Mouse (Mus musculus): ENCODE measurements around the gene Gpa33.

Gpa33 gene

GRCm38 (mm10) chr1:166130224-166130860 lies at the start of gene Gpa33:
Gene Gpa33, plus strand, starts transcription at chr1:166130238.
- DNase-seq, result no peak

GRCm38 (mm10) chr1:166088446-166089170 lies 41.4 kb upstream of the Gpa33 start:
- DNase-seq, result no peak

DNA sequence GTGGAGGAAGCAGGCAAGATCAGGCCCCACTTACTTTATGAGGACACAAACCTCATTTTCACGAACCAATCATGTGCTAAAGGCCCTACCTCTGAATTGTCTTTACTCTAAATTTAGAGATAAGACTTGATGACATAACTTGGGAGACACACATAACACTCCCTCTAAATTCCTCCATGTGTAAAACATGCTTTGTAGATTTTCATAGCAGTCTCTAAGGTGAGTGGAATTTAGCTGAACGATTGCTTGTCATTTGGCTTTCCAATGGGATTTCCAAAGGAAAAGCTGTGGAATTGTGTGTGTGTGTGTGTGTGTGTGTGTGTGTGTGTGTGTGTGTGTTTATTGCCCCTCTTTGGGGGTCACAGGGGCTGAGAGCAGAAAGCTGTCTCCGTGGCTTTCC lies 40.7 kb upstream of the Gpa33 start:
- DNase-seq, result no peak

- DNase-seq, result no peak
These were observed 40.3 kb upstream of the Gpa33 start for GRCm38 (mm10) chr1:166089739-166090138.

- DNase-seq, result no peak
These were observed 39.7 kb upstream of the Gpa33 start for GRCm38 (mm10) chr1:166090306-166090705.

DNA sequence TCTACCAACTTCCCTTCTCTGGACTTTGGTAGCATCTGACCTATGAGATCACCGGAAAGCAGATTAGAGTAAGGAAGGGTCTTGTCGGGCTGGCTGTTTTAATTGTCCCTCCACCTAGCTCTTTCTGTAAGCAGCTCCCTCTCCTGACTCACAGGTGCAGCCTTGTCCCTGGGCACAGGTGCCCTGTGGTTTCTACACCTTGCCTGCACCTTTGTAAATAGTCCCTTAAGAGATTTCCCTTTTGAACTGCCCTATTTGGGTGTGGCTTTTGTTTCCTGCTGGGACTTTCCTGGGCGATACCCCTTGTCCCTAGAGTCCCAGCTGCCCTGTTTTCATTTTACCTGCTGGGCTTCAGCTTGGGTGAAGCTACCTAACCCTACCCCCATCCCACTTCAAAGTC lies 35.6 kb upstream of the Gpa33 start:
- no peak for DNase-seq

DNA sequence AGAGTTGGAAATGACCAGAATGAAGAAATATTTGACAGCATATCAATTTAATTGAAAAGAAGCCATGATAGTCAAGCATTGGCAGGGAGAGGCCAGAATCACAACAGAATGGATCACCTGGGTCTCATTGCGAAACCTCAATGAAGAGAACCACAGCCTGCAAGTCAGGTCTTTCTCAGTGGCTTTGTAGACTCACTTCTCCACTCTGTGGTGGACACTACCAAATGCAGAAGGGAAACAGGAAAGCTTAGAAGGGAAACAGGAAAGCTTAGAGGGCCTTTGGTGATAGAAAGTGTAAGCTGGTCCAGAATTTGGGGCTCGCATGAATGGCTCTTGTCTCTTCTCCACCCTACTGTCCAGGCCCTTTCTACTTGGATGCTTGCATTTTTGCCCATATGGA lies 31.9 kb upstream of the Gpa33 start:
- DNase-seq, result no peak

GRCm38 (mm10) chr1:166102920-166103608 lies 27.0 kb upstream of the Gpa33 start:
- peak in 1 of 2 experiments; percentile 9 for DNase-seq

DNA sequence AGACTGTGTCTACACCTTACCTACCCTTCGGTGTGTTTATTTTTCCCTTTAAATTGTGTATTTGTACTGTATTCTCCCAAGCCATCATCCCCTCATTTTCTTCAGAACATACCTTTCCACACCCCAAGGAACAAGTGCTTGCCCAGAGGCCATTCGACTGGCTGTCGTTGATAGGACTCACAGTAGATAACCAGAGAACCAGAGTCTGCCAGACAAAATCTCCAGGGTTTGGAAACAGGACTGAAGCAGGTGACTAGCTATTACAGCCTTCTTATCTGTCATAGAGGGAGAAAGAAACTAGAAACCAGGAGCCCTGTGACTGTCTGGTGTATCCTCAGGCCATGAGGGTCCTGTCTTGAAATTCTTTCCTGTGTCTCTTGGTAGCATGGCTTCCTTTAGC lies 25.2 kb upstream of the Gpa33 start:
- DNase-seq, result no peak

GRCm38 (mm10) chr1:166105464-166105863 lies 24.6 kb upstream of the Gpa33 start:
- DNase-seq, result no peak

GRCm38 (mm10) chr1:166114986-166115385 lies 15.1 kb upstream of the Gpa33 start:
- DNase-seq, result no peak

- no peak for DNase-seq
These were observed 14.3 kb upstream of the Gpa33 start for GRCm38 (mm10) chr1:166115719-166116118.

DNA sequence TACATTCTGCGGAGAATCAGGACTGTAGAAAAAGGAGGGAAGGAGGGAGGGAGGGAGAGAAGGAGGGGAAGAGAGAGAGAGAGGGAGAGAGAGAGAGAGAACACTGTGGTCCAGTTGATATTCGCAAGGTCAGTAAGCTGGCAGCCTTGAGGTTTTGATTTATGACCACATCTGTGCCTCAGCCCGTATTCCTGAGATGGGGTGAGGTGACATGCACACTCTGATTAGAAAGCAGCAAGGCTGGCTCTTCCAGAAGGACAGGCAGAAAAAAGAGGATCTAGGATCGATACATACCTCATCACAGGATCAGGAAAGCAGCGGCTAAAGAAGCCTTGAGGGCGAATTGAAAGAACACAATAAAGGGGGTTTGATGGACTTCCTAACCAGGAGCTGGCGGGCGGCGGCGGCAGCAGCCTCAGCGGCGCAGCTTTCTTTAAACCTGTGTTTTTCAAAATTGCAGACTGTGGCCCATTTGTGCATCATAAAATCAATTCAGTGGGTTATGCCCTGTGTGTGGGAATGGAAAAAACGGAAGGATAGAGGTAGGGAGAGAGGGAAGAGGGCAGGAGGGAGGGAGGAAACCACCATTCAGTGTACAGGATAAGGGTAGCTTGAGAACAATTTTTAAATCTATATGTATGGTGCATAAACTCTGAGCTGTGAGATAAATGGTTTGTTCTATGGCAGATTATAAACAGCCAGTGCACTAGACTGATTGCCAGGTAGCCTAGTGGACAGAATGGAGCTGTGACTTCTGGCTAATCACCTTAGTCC lies 12.0 kb upstream of the Gpa33 start:
- no peak for DNase-seq

- no peak for DNase-seq
These were observed 7.9 kb upstream of the Gpa33 start for GRCm38 (mm10) chr1:166122114-166122513.

DNA sequence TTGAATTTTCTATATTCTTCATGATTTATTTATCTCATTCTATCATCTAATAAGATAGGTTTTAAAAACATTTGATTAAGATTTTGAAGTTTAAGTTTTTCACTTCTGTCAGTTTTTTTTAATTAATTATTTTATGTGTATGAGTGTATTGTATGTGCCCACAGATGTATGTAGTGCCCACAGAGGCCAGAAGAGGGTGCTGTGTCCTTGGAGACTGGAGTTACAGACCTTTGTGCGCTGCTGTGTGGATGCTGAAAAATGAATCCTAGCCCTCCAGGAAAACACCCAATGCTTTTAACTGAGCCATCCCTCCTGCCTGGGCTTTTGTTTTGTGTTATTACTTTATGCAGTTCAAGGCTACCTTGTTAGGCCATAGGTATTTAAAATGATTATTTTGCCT lies 7.0 kb upstream of the Gpa33 start:
- no peak for DNase-seq

- DNase-seq, result no peak
These were observed 6.3 kb upstream of the Gpa33 start for GRCm38 (mm10) chr1:166123751-166124150.

GRCm38 (mm10) chr1:166124932-166125593 lies 5.0 kb upstream of the Gpa33 start:
- DNase-seq, result no peak

- DNase-seq, result no peak
These were observed 3.7 kb upstream of the Gpa33 start for GRCm38 (mm10) chr1:166126290-166126689.

- DNase-seq, result no peak
These were observed 3.2 kb upstream of the Gpa33 start for GRCm38 (mm10) chr1:166126795-166127194.

DNA sequence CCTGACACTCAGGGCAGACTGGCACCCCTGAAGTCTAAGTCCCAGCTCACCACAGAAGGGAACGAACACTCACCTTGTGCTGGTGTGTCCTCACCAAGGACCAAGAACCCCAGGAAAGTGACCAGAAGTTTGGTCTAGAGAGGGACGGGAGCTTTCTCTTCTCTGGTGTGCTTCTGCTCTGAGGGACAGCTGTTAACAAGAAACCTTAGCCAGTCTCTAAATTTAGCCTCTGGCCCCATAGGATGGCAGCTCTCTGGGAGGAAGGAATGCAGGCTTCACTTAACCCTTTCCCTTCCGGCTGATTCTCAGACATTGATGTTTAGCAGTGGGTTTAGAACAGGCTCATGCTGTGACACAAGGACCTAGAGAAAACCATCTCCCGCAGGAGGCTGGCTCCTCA lies 2.3 kb upstream of the Gpa33 start, which contains the start of gene Dusp27:
Dusp27 (minus strand) TSS at position 204 of the 400 bp plus-strand sequence.
- no peak for DNase-seq

GRCm38 (mm10) chr1:166128551-166128950 lies 1.5 kb upstream of the Gpa33 start:
- no peak for DNase-seq

- no peak for DNase-seq
These were observed 2.3 kb downstream of the Gpa33 start for GRCm38 (mm10) chr1:166132367-166132766.
